In genomic region chr5:139382760-139383159, GRCm38 (mm10) we compare ENCODE assay signal across 8 mouse cellular contexts. TPM values are rescaled to one million over a fixed set of nuclear protein-coding genes. Genes with fewer than 3 reads are reported as not detected.
DNase-seq lines count a peak whose midpoint lies in the region; ATAC-seq and TF ChIP-seq lines count a peak whose summit lies in the region.

No protein-coding gene starts in this region.

- TF ChIP-seq EP300 in heart, adult 2 months (IDR thresholded peaks at IDR 0.05; ENCODE audit: insufficient read depth, low read depth, low read length), result peak; percentile 98
- TF ChIP-seq EP300 in liver, postnatal 0 days (IDR thresholded peaks at IDR 0.05; ENCODE audit: low read depth), result peak; percentile 90

- H3K9me3 ChIP-seq in intestine, postnatal 0 days (ENCODE audit: control insufficient read depth), result no peaks in the 10 kb centered on the region
- no peaks in the 10 kb centered on the region for H3K9me3 ChIP-seq in liver, postnatal 0 days (ENCODE audit: low read length)
- no peaks in the 10 kb centered on the region for H3K9me3 ChIP-seq in neural tube, embryonic 12.5 days

- DNase-seq in adrenal gland, adult 2 months, result peak; percentile 67
- no peak for DNase-seq in adrenal gland, adult 18-20 months (ENCODE audit: low spot score in 2 of 2)
- peak; percentile 80 to 87 for DNase-seq in heart, adult 2 months
- DNase-seq in liver, postnatal 0 days, result peak; percentile 79
- DNase-seq in thymus, postnatal 36 days, result peak; percentile 60 to 76

- WGBS in heart, adult 2 months, result 6% methylated on average over 8 of the region's 8 CpGs
- 50% methylated on average over 8 of the region's 8 CpGs for WGBS in intestine, postnatal 0 days
- 15% methylated on average over 8 of the region's 8 CpGs for WGBS in liver, postnatal 0 days (ENCODE audit: insufficient replicate concordance)
- 73% methylated on average over 8 of the region's 8 CpGs for WGBS in neural tube, embryonic 12.5 days

- H3K4me1 ChIP-seq in heart, adult 2 months (ENCODE audit: control insufficient read depth, insufficient read depth, low read length), result peaks cover 57% of the 10 kb centered on the region
- peaks cover 16% of the 10 kb centered on the region; the same call in 1 of the 2 replicates for H3K4me1 ChIP-seq in intestine, postnatal 0 days (replicated peaks; ENCODE audit: control insufficient read depth, insufficient read depth, low read length)
- H3K4me1 ChIP-seq in liver, postnatal 0 days (ENCODE audit: insufficient read depth), result peaks cover 90% of the 10 kb centered on the region
- peaks cover 44% of the 10 kb centered on the region for H3K4me1 ChIP-seq in neural tube, embryonic 12.5 days

- TF ChIP-seq CTCF in heart, adult 2 months (IDR thresholded peaks at IDR 0.05), result no peak
- no peak for TF ChIP-seq CTCF in intestine, postnatal 0 days (IDR thresholded peaks at IDR 0.05; ENCODE audit: low read depth)
- no peak; the same call in 1 of the 2 replicates for TF ChIP-seq CTCF in liver, postnatal 0 days (IDR thresholded peaks at IDR 0.05; ENCODE audit: low read depth)

- TF ChIP-seq POLR2A in heart, adult 2 months (IDR thresholded peaks at IDR 0.05; ENCODE audit: insufficient read depth, low read depth, low read length), result peak; percentile 98

- peak overlapping the region; percentile 100 for H3K4me3 ChIP-seq in heart, adult 2 months
- no peak overlapping the region for H3K4me3 ChIP-seq in intestine, postnatal 0 days (ENCODE audit: low read depth, low read length)
- peak overlapping the region; percentile 82 for H3K4me3 ChIP-seq in liver, postnatal 0 days (ENCODE audit: low read depth, low read length)
- H3K4me3 ChIP-seq in neural tube, embryonic 12.5 days, result no peak overlapping the region

- ATAC-seq in activated CD4-positive, CD25-positive, alpha-beta regulatory T cell, adult 4 months, result peak; percentile 75
- ATAC-seq in intestine, postnatal 0 days, result no peak
- ATAC-seq in liver, postnatal 0 days, result peak; percentile 66
- no peak for ATAC-seq in neural tube, embryonic 12.5 days (ENCODE audit: low FRiP score, low read depth)

- peak overlapping the region; percentile 62 for H3K9ac ChIP-seq in heart, adult 2 months (ENCODE audit: low read depth, low read length)
- H3K9ac ChIP-seq in intestine, postnatal 0 days (ENCODE audit: low read depth, low read length), result no peak overlapping the region
- H3K9ac ChIP-seq in liver, postnatal 0 days (replicated peaks), result peak overlapping the region; percentile 83
- H3K9ac ChIP-seq in neural tube, embryonic 12.5 days, result no peak overlapping the region

- H3K36me3 ChIP-seq in heart, adult 2 months (ENCODE audit: control insufficient read depth, insufficient read depth, low read length), result peaks cover 2% of the 10 kb centered on the region; the same call in 1 of the 2 replicates
- H3K36me3 ChIP-seq in intestine, postnatal 0 days (ENCODE audit: control insufficient read depth, insufficient read depth), result no peaks in the 10 kb centered on the region
- peaks cover 22% of the 10 kb centered on the region for H3K36me3 ChIP-seq in liver, postnatal 0 days (replicated peaks; ENCODE audit: insufficient read depth, low read length)
- H3K36me3 ChIP-seq in neural tube, embryonic 12.5 days, result no peaks in the 10 kb centered on the region

- peak overlapping the region; percentile 99 for H3K27ac ChIP-seq in heart, adult 2 months
- peak overlapping the region; percentile 28; the same call in 1 of the 2 replicates for H3K27ac ChIP-seq in intestine, postnatal 0 days (ENCODE audit: low read depth, low read length)
- peak overlapping the region; percentile 99 for H3K27ac ChIP-seq in liver, postnatal 0 days (ENCODE audit: low read depth)
- H3K27ac ChIP-seq in neural tube, embryonic 12.5 days, result peak overlapping the region; percentile 17; the same call in 1 of the 2 replicates

- no peaks in the 10 kb centered on the region; the same call in 1 of the 2 replicates for H3K79me2 ChIP-seq in heart, adult 2 months (replicated peaks; ENCODE audit: control insufficient read depth, insufficient read depth, low read length)

- H3K4me2 ChIP-seq in intestine, postnatal 0 days (replicated peaks; ENCODE audit: low read depth), result peak overlapping the region; percentile 98; the same call in 1 of the 2 replicates
- peak overlapping the region; percentile 82 for H3K4me2 ChIP-seq in liver, postnatal 0 days (ENCODE audit: low read depth, low read length)
- no peak overlapping the region for H3K4me2 ChIP-seq in neural tube, embryonic 12.5 days (replicated peaks)

- H3K27me3 ChIP-seq in heart, adult 2 months (ENCODE audit: control insufficient read depth, insufficient read depth, low read length), result no peaks in the 10 kb centered on the region
- no peaks in the 10 kb centered on the region for H3K27me3 ChIP-seq in intestine, postnatal 0 days (replicated peaks; ENCODE audit: control insufficient read depth, insufficient read depth, low read length)
- no peaks in the 10 kb centered on the region for H3K27me3 ChIP-seq in liver, postnatal 0 days (ENCODE audit: insufficient read depth, low read length)
- H3K27me3 ChIP-seq in neural tube, embryonic 12.5 days (replicated peaks), result no peaks in the 10 kb centered on the region

- intact Hi-C loops in heart, adult 2 months (cut with DNase I), result loop anchor here (10.0 kb wide), 1 partner anchor 412 kb away; the partner anchor contains the start of gene Mafk

RNA-seq across cellular contexts. Expression of gene Gpr146, which starts 5.3 kb away (rescaled TPM):
- 10 to 100 TPM in 1 of 2 experiments, 1 to 10 TPM in 1; 9.2 to 21.2 TPM for total RNA-seq in adrenal gland, adult 2 months (2021)
- polyA plus RNA-seq in adrenal gland, adult 2 months (2012; rRNA removed), result 31.4 and 33.8 TPM in 2 replicates
- 10 to 100 TPM; 11.0 to 23.9 TPM for total RNA-seq in adrenal gland, adult 18-20 months (2021)
- 1 to 10 TPM; 8.1 to 8.8 TPM for polyA plus RNA-seq in activated CD4-positive, CD25-positive, alpha-beta regulatory T cell, adult 4 months (2017; shearing (Covaris generic))
- 10 to 100 TPM; 42.9 to 56.6 TPM for total RNA-seq in heart, adult 2 months (2021)
- polyA plus RNA-seq in heart, adult 2 months (2012; rRNA removed), result 62.4 and 77.0 TPM in 2 replicates
- polyA plus RNA-seq in intestine, postnatal 0 days (2015; fragmentation: Nextera tagmentation; extraction: Ambion mirVana), result 2.5 and 2.6 TPM in 2 replicates
- 14.5 and 14.7 TPM in 2 replicates for polyA plus RNA-seq in liver, postnatal 0 days (2015; fragmentation: Nextera tagmentation; extraction: Ambion mirVana)
- polyA plus RNA-seq in neural tube, embryonic 12.5 days (2016; fragmentation: Nextera tagmentation; extraction: Ambion mirVana), result 1.9 and 2.3 TPM in 2 replicates

RNA-seq across cellular contexts. Expression of gene C130050O18Rik, which starts 22.3 kb away (rescaled TPM):
- 1 to 10 TPM in 1 of 2 experiments, under 1 TPM in 1; 0.46 to 1.3 TPM for total RNA-seq in adrenal gland, adult 2 months (2021)
- 1.7 and 1.9 TPM in 2 replicates for polyA plus RNA-seq in adrenal gland, adult 2 months (2012; rRNA removed)
- under 1 TPM; 0.53 to 0.93 TPM for total RNA-seq in adrenal gland, adult 18-20 months (2021)
- not detected for polyA plus RNA-seq in activated CD4-positive, CD25-positive, alpha-beta regulatory T cell, adult 4 months (2017; shearing (Covaris generic))
- total RNA-seq in heart, adult 2 months (2021), result 1 to 10 TPM in 1 of 2 experiments, under 1 TPM in 1; 0.68 to 1.1 TPM
- polyA plus RNA-seq in heart, adult 2 months (2012; rRNA removed), result 0.98 and 1.1 TPM in 2 replicates
- polyA plus RNA-seq in intestine, postnatal 0 days (2015; fragmentation: Nextera tagmentation; extraction: Ambion mirVana), result 0.76 and 1.4 TPM in 2 replicates
- 1.9 and 2.0 TPM in 2 replicates for polyA plus RNA-seq in liver, postnatal 0 days (2015; fragmentation: Nextera tagmentation; extraction: Ambion mirVana)
- 0.20 and 0.33 TPM in 2 replicates for polyA plus RNA-seq in neural tube, embryonic 12.5 days (2016; fragmentation: Nextera tagmentation; extraction: Ambion mirVana)

RNA-seq across cellular contexts. Expression of gene Cyp2w1, which starts 30.3 kb away (rescaled TPM):
- not detected for total RNA-seq in adrenal gland, adult 2 months (2021)
- not detected in 2 replicates for polyA plus RNA-seq in adrenal gland, adult 2 months (2012; rRNA removed)
- not detected for total RNA-seq in adrenal gland, adult 18-20 months (2021)
- not detected for polyA plus RNA-seq in activated CD4-positive, CD25-positive, alpha-beta regulatory T cell, adult 4 months (2017; shearing (Covaris generic))
- total RNA-seq in heart, adult 2 months (2021), result not detected
- polyA plus RNA-seq in heart, adult 2 months (2012; rRNA removed), result not detected in 2 replicates
- polyA plus RNA-seq in intestine, postnatal 0 days (2015; fragmentation: Nextera tagmentation; extraction: Ambion mirVana), result 15.8 and 18.1 TPM in 2 replicates
- not detected in 2 replicates for polyA plus RNA-seq in liver, postnatal 0 days (2015; fragmentation: Nextera tagmentation; extraction: Ambion mirVana)
- polyA plus RNA-seq in neural tube, embryonic 12.5 days (2016; fragmentation: Nextera tagmentation; extraction: Ambion mirVana), result 0.13 TPM in 1 of 2 replicates, not detected in the other

RNA-seq across cellular contexts. Expression of gene Cox19, which starts 31.5 kb away (rescaled TPM):
- total RNA-seq in adrenal gland, adult 2 months (2021), result 10 to 100 TPM; 81.2 to 85.7 TPM
- polyA plus RNA-seq in adrenal gland, adult 2 months (2012; rRNA removed), result 97.6 and 107 TPM in 2 replicates
- total RNA-seq in adrenal gland, adult 18-20 months (2021), result 100 to 1,000 TPM in 1 of 2 experiments, 10 to 100 TPM in 1; 75.7 to 130 TPM
- 10 to 100 TPM; 62.8 to 67.6 TPM for polyA plus RNA-seq in activated CD4-positive, CD25-positive, alpha-beta regulatory T cell, adult 4 months (2017; shearing (Covaris generic))
- 10 to 100 TPM; 82.8 to 94.8 TPM for total RNA-seq in heart, adult 2 months (2021)
- 110 and 112 TPM in 2 replicates for polyA plus RNA-seq in heart, adult 2 months (2012; rRNA removed)
- 181 and 184 TPM in 2 replicates for polyA plus RNA-seq in intestine, postnatal 0 days (2015; fragmentation: Nextera tagmentation; extraction: Ambion mirVana)
- polyA plus RNA-seq in liver, postnatal 0 days (2015; fragmentation: Nextera tagmentation; extraction: Ambion mirVana), result 34.4 and 37.1 TPM in 2 replicates
- 124 and 127 TPM in 2 replicates for polyA plus RNA-seq in neural tube, embryonic 12.5 days (2016; fragmentation: Nextera tagmentation; extraction: Ambion mirVana)

RNA-seq across cellular contexts. Expression of gene Gper1, which starts 40.2 kb away (rescaled TPM):
- total RNA-seq in adrenal gland, adult 2 months (2021), result 1 to 10 TPM; 3.4 to 6.4 TPM
- 5.2 and 7.2 TPM in 2 replicates for polyA plus RNA-seq in adrenal gland, adult 2 months (2012; rRNA removed)
- total RNA-seq in adrenal gland, adult 18-20 months (2021), result 1 to 10 TPM; 3.3 to 4.9 TPM
- polyA plus RNA-seq in activated CD4-positive, CD25-positive, alpha-beta regulatory T cell, adult 4 months (2017; shearing (Covaris generic)), result not detected
- 1 to 10 TPM; 1.4 to 1.5 TPM for total RNA-seq in heart, adult 2 months (2021)
- polyA plus RNA-seq in heart, adult 2 months (2012; rRNA removed), result 2.0 and 4.9 TPM in 2 replicates
- polyA plus RNA-seq in intestine, postnatal 0 days (2015; fragmentation: Nextera tagmentation; extraction: Ambion mirVana), result 1.1 and 1.3 TPM in 2 replicates
- polyA plus RNA-seq in liver, postnatal 0 days (2015; fragmentation: Nextera tagmentation; extraction: Ambion mirVana), result 0.09 and 0.11 TPM in 2 replicates
- 7.2 and 7.8 TPM in 2 replicates for polyA plus RNA-seq in neural tube, embryonic 12.5 days (2016; fragmentation: Nextera tagmentation; extraction: Ambion mirVana)

Comparison
In these comparisons a context has a peak if more than half of its experiments do, and no peak if none do; other contexts are left out.
1. DNase-seq: peak in adrenal gland, adult 2 months (single experiment), heart, adult 2 months (2 of 2), liver, postnatal 0 days (single experiment) and thymus, postnatal 36 days (2 of 2); none in adrenal gland, adult 18-20 months (0 of 2).
2. ATAC-seq: peak in activated CD4-positive, CD25-positive, alpha-beta regulatory T cell, adult 4 months (single experiment) and liver, postnatal 0 days (single experiment); none in intestine, postnatal 0 days (single experiment) and neural tube, embryonic 12.5 days (single experiment).
3. H3K27ac ChIP-seq: peak in every context shown above with its lines; median percentile 99 in heart, adult 2 months; 99 in liver, postnatal 0 days; 28 in intestine, postnatal 0 days; 17 in neural tube, embryonic 12.5 days.
4. H3K4me3 ChIP-seq: peak in heart, adult 2 months (single experiment) and liver, postnatal 0 days (single experiment); none in intestine, postnatal 0 days (single experiment) and neural tube, embryonic 12.5 days (single experiment).
5. H3K9ac ChIP-seq: peak in heart, adult 2 months (single experiment) and liver, postnatal 0 days (single experiment); none in intestine, postnatal 0 days (single experiment) and neural tube, embryonic 12.5 days (single experiment).
6. RNA of gene Cyp2w1, which starts 30.3 kb away (polyA plus RNA-seq): 15.8 to 18.1 TPM in intestine, postnatal 0 days; not detected in adrenal gland, adult 2 months, not detected in activated CD4-positive, CD25-positive, alpha-beta regulatory T cell, adult 4 months, not detected in heart, adult 2 months, not detected in liver, postnatal 0 days and 0.13 TPM in neural tube, embryonic 12.5 days; every median in the first group is over 10 times any median in the second.